Mouse (Mus musculus) liver, postnatal 0 days (tissue): ENCODE measurements around the gene Inha. TPM values are rescaled to one million over a fixed set of nuclear protein-coding genes. Genes with fewer than 3 reads are reported as not detected.
A peak's percentile ranks its signal among the peaks of the same experiment; 100 is the strongest.

Experiments
- ATAC-seq: fragments of 200-750 bp; cut with Nextera tagmentation; 2 replicates; pipeline ENCODE4 v1.8.0; 2017; ENCODE audit warnings: mild to moderate bottlenecking, moderate library complexity
- DNase-seq: peaks from one replicate; pipeline ENCODE4 v3.0.0-alpha.2; 2016
- H3K27ac ChIP-seq: fragments of 300-500 bp; sonication (generic); 2 replicates; pipeline ENCODE4 v1.5.1; 2014; ENCODE audit warnings: antibody characterized with exemption, moderate library complexity, mild to moderate bottlenecking, low read depth
- H3K27me3 ChIP-seq: fragments of 300-500 bp; sonication (generic); 2 replicates; pipeline ENCODE4 v1.6.1; 2014; ENCODE audit warnings: low read length, control low read depth, mixed read lengths; ENCODE audit not compliant: insufficient read depth
- H3K36me3 ChIP-seq: fragments of 300-500 bp; sonication (generic); replicated peaks from 2 replicates; pipeline ENCODE4 v1.6.1; 2014; ENCODE audit warnings: mild to moderate bottlenecking, control low read depth, low read length, moderate library complexity, mixed read lengths; ENCODE audit not compliant: insufficient read depth
- H3K4me1 ChIP-seq: fragments of 300-500 bp; sonication (generic); 2 replicates; pipeline ENCODE4 v1.6.1; 2014; ENCODE audit warnings: antibody characterized with exemption, mild to moderate bottlenecking, control low read depth; ENCODE audit not compliant: insufficient read depth
- H3K4me2 ChIP-seq: fragments of 300-500 bp; sonication (generic); 2 replicates; pipeline ENCODE4 v1.6.1; 2014; ENCODE audit warnings: low read depth, mild to moderate bottlenecking, low read length, moderate library complexity, mixed read lengths
- H3K4me3 ChIP-seq: fragments of 300-500 bp; sonication (generic); 2 replicates; pipeline ENCODE4 v1.5.1; 2014; ENCODE audit warnings: low read depth, low read length
- H3K9ac ChIP-seq: fragments of 300-500 bp; sonication (generic); replicated peaks from 2 replicates; pipeline ENCODE4 v1.6.1; 2014; ENCODE audit warnings: mild to moderate bottlenecking, moderate library complexity
- H3K9me3 ChIP-seq: fragments of 300-500 bp; sonication (generic); 2 replicates; pipeline ENCODE4 v1.6.1; 2016; ENCODE audit warnings: mild to moderate bottlenecking, control low read depth, low read length, mixed read lengths
- CTCF ChIP-seq: sonication (generic); IDR thresholded peaks from 2 replicates; pipeline ENCODE4 v1.5.1; 2016; ENCODE audit warnings: antibody characterized with exemption, low read depth
- EP300 ChIP-seq: IDR thresholded peaks from 2 replicates; pipeline ENCODE4 v1.6.1; 2016; ENCODE audit warnings: antibody characterized with exemption, low read depth, mild to moderate bottlenecking
- WGBS: fragments of 180-500 bp; shearing (Covaris S2); extraction: QIAGEN DNeasy Blood & Tissue Kit; methylation state at CpG from one replicate; pipeline ENCODE4 v1.1.7; 2014; ENCODE audit not compliant: insufficient replicate concordance; 5-methylcytosine and 5-hydroxymethylcytosine counted together
- polyA plus RNA-seq: library from polyadenylated mRNA; unstranded; fragments of >200 nt; fragmentation: Nextera tagmentation; extraction: Ambion mirVana; gene quantifications from 2 replicates; pipeline ENCODE4 v1.2.1, GENCODE M21; 2015

Gene Inha
- polyA plus RNA-seq, 1 experiment from 2014 or later, result 0.33 TPM

- Histone ChIP-seq H3K4me2 (peak overlapping the region; percentile 3; the same call in 1 of the 2 replicates), H3K36me3 (no peaks in the 10 kb centered on the region), H3K27ac (no peak overlapping the region), H3K9me3 (no peaks in the 10 kb centered on the region), H3K9ac (peak overlapping the region; percentile 30; the same call in 1 of the 2 replicates), H3K27me3 (peaks cover 41% of the 10 kb centered on the region), H3K4me1 (0 out of 2 replicates have a peak, but pooled peaks cover 10% of the 10 kb centered on the region), H3K4me3 (no peak overlapping the region)
- ATAC-seq, result peak; percentile 51
- no peak for TF ChIP-seq CTCF
- TF ChIP-seq EP300, result no peak; the same call in 1 of the 2 replicates
- no peak for DNase-seq
- WGBS, result 51% methylated on average over 5 of the region's 5 CpGs
Observed at GRCm38 (mm10) chr1:75463652-75464204, 43.1 kb upstream of the Inha start.

GRCm38 (mm10) chr1:75467215-75467927 lies 39.5 kb upstream of the Inha start:
- H3K27me3 ChIP-seq, result peaks cover 42% of the 10 kb centered on the region
- H3K4me3 ChIP-seq, result no peak overlapping the region
- peak; percentile 66 for ATAC-seq
- TF ChIP-seq CTCF (peak; percentile 90), EP300 (no peak)
- DNase-seq, result peak; percentile 82
- H3K36me3 ChIP-seq, result no peaks in the 10 kb centered on the region
- H3K4me1 ChIP-seq, result 0 out of 2 replicates have a peak, but pooled peaks cover 10% of the 10 kb centered on the region
- H3K4me2 ChIP-seq, result no peak overlapping the region
- H3K9me3 ChIP-seq, result no peaks in the 10 kb centered on the region
- no peak overlapping the region for H3K27ac ChIP-seq
- 11% methylated on average over 14 of the region's 14 CpGs for WGBS
- H3K9ac ChIP-seq, result no peak overlapping the region

GRCm38 (mm10) chr1:75469287-75469825 lies 37.5 kb upstream of the Inha start:
- H3K4me1 ChIP-seq, result 0 out of 2 replicates have a peak, but pooled peaks cover 4% of the 10 kb centered on the region
- H3K9me3 ChIP-seq, result no peaks in the 10 kb centered on the region
- H3K36me3 ChIP-seq, result 0 out of 2 replicates have a peak, but pooled peaks cover 2% of the 10 kb centered on the region
- WGBS, result 73% methylated on average over 17 of the region's 17 CpGs
- H3K27ac ChIP-seq, result no peak overlapping the region
- TF ChIP-seq CTCF, result no peak
- no peak for TF ChIP-seq EP300
- no peak for ATAC-seq
- no peak for DNase-seq
- peaks cover 38% of the 10 kb centered on the region for H3K27me3 ChIP-seq
- no peak overlapping the region for H3K9ac ChIP-seq
- H3K4me2 ChIP-seq, result no peak overlapping the region
- H3K4me3 ChIP-seq, result no peak overlapping the region

GRCm38 (mm10) chr1:75476441-75476840 lies 30.4 kb upstream of the Inha start:
- TF ChIP-seq CTCF (no peak), EP300 (no peak)
- H3K4me1 ChIP-seq, result peaks cover 22% of the 10 kb centered on the region
- no peak overlapping the region for H3K27ac ChIP-seq
- H3K4me2 ChIP-seq, result no peak overlapping the region
- no peak for ATAC-seq
- H3K4me3 ChIP-seq, result no peak overlapping the region
- no peaks in the 10 kb centered on the region for H3K9me3 ChIP-seq
- 87% methylated on average over 11 of the region's 11 CpGs for WGBS
- no peak for DNase-seq
- H3K36me3 ChIP-seq, result 0 out of 2 replicates have a peak, but pooled peaks cover 6% of the 10 kb centered on the region
- H3K27me3 ChIP-seq, result peaks cover 40% of the 10 kb centered on the region
- no peak overlapping the region for H3K9ac ChIP-seq

- peak overlapping the region; percentile 36 for H3K4me2 ChIP-seq
- 0 out of 2 replicates have a peak overlapping the region, but pooled peaks have one; percentile 15 for H3K4me3 ChIP-seq
- TF ChIP-seq CTCF, result peak; percentile 86
- TF ChIP-seq EP300, result no peak
- 10% methylated on average over 35 of the region's 35 CpGs for whole genome bisulfite sequencing
- no peak overlapping the region for H3K9ac ChIP-seq
- 0 out of 2 replicates have a peak, but pooled peaks cover 6% of the 10 kb centered on the region for H3K36me3 ChIP-seq
- H3K27ac ChIP-seq, result no peak overlapping the region
- H3K4me1 ChIP-seq, result peaks cover 22% of the 10 kb centered on the region
- peak; percentile 90 for DNase-seq
- no peaks in the 10 kb centered on the region for H3K9me3 ChIP-seq
- H3K27me3 ChIP-seq, result peaks cover 50% of the 10 kb centered on the region
- peak; percentile 16 for ATAC-seq
Observed at GRCm38 (mm10) chr1:75477264-75477965, 29.5 kb upstream of the Inha start.

- Histone ChIP-seq H3K9ac (no peak overlapping the region), H3K4me3 (peak overlapping the region; percentile 66; the same call in 1 of the 2 replicates), H3K27me3 (peaks cover 55% of the 10 kb centered on the region), H3K4me1 (peaks cover 22% of the 10 kb centered on the region), H3K36me3 (0 out of 2 replicates have a peak, but pooled peaks cover 6% of the 10 kb centered on the region), H3K27ac (no peak overlapping the region), H3K4me2 (peak overlapping the region; percentile 96), H3K9me3 (no peaks in the 10 kb centered on the region)
- ATAC-seq (no peak), DNase-seq (no peak)
- WGBS, result 41% methylated on average over 3 of the region's 3 CpGs
- TF ChIP-seq CTCF (no peak), EP300 (no peak)
Observed at GRCm38 (mm10) chr1:75477966-75478290, 28.9 kb upstream of the Inha start.
